Comparison of ENCODE assay signal across 26 mouse cellular contexts in the genomic region with DNA sequence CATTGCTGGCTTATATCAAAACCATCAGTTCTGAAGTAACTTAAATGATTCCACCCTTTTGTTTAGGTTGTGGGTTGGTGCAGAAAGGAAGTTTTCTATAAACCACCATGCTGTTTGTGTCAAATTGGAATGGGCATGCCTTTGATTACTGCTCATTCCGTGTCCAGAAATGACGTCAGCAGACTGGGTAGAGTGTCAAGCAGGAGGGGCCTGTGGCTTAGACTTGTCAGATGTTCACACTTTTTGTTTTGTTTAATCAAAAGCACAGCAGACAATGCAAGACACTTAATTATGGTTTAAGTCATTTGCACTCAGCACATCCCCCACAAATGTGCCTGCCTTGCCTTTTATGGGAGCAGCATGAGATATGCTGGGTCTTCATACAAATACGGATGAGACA.
"Had no signal": no experiment of that assay in that cellular context is flagged by ENCODE, and none has a peak within 500 bp of the region (broad histone marks: within the 10 kb centered on the region; RNA-seq: fewer than 3 reads in every experiment).

No protein-coding gene starts in this region.

- H3K9ac ChIP-seq: heart, embryonic 13.5 days; heart, embryonic 15.5 days; hindbrain, embryonic 13.5 days; hindbrain, embryonic 15.5 days; kidney, embryonic 15.5 days; limb, embryonic 13.5 days; limb, embryonic 15.5 days; liver, embryonic 12.5 days; liver, embryonic 14.5 days had no signal

- DNase-seq: gastrocnemius, postnatal 14 days; gastrocnemius, postnatal 36 days; heart, adult 11 months; heart, adult 2 months; heart, postnatal 14 days; heart, postnatal 36 days; kidney, adult 11 months; kidney, adult 2 months; kidney, adult 9 months; kidney, postnatal 14 days; kidney, postnatal 36 days; layer of hippocampus, adult 9-11 months; layer of hippocampus, postnatal 36 days; left cerebral cortex, postnatal 4 days had no signal

- H3K27me3 ChIP-seq: heart, embryonic 13.5 days; heart, embryonic 15.5 days; hindbrain, embryonic 13.5 days; hindbrain, embryonic 15.5 days; kidney, embryonic 15.5 days; limb, embryonic 13.5 days; limb, embryonic 15.5 days; liver, embryonic 12.5 days had no signal

- ATAC-seq: hindbrain, postnatal 0 days; liver, embryonic 12.5 days had no signal

- H3K36me3 ChIP-seq: heart, embryonic 13.5 days; heart, embryonic 15.5 days; hindbrain, embryonic 13.5 days; hindbrain, embryonic 15.5 days; kidney, embryonic 15.5 days; limb, embryonic 13.5 days; limb, embryonic 15.5 days; liver, embryonic 12.5 days had no signal

- H3K4me1 ChIP-seq: heart, embryonic 13.5 days; heart, embryonic 15.5 days; hindbrain, embryonic 13.5 days; hindbrain, embryonic 15.5 days; kidney, embryonic 15.5 days; limb, embryonic 13.5 days; liver, embryonic 12.5 days had no signal

- H3K4me3 ChIP-seq: heart, adult 2 months; heart, embryonic 13.5 days; heart, embryonic 15.5 days; hindbrain, embryonic 13.5 days; hindbrain, embryonic 15.5 days; kidney, embryonic 15.5 days; limb, embryonic 13.5 days; limb, embryonic 15.5 days; liver, embryonic 12.5 days had no signal

- H3K4me2 ChIP-seq: heart, embryonic 11.5 days; heart, embryonic 13.5 days; heart, embryonic 15.5 days; hindbrain, embryonic 13.5 days; hindbrain, embryonic 15.5 days; kidney, embryonic 15.5 days; limb, embryonic 13.5 days; limb, embryonic 15.5 days; liver, embryonic 12.5 days had no signal

- H3K27ac ChIP-seq: heart, adult 2 months; heart, embryonic 13.5 days; heart, embryonic 15.5 days; hindbrain, embryonic 13.5 days; hindbrain, embryonic 15.5 days; hindbrain, postnatal 0 days; kidney, embryonic 15.5 days; kidney, postnatal 0 days; limb, embryonic 13.5 days; limb, embryonic 15.5 days; liver, embryonic 12.5 days; liver, embryonic 14.5 days had no signal

- H3K9me3 ChIP-seq: heart, embryonic 13.5 days; heart, embryonic 15.5 days; hindbrain, embryonic 13.5 days; hindbrain, embryonic 15.5 days; kidney, embryonic 15.5 days; limb, embryonic 13.5 days; limb, embryonic 15.5 days; liver, embryonic 12.5 days had no signal
